Mouse (Mus musculus) cerebellum, adult 11 months (tissue): ENCODE data around the gene Tmem130.
"Not testable (repeated sequence)": the region's sequence is repeated elsewhere in the genome, so short reads cannot be mapped to it uniquely, and the experiment has no call there.

ENCODE experiments used
- DNase-seq: peaks from one replicate; pipeline ENCODE4 v3.0.0; 2022

Gene Tmem130

GRCm38 (mm10) chr5:144761161-144761868 lies at the start of gene Tmem130:
Gene Tmem130, minus strand, starts transcription at chr5:144761818.
- peak; percentile 87 for DNase-seq

DNA sequence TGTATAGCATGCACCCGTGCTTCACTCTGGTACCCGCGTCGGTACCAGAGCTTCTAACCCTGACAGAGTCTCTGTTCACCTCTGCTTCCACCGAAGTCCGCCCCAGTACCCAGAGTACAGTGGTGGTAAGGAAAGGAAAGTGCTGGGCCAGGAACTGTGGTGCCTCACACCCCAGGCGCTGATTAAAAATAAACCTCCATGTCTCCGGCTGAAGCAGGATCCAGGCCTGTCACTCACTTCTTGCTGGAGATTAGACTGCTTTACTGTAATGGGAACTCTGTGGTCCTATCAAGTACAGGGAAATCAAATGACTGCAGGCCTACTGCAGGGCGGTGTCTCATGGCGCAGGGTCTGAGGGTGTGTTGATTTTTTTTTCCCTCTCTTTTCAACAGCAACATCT lies 45.3 kb upstream of the Tmem130 start:
- DNase-seq = no peak

- no peak for DNase-seq
These were observed 42.6 kb upstream of the Tmem130 start for GRCm38 (mm10) chr5:144804181-144804580.

DNA sequence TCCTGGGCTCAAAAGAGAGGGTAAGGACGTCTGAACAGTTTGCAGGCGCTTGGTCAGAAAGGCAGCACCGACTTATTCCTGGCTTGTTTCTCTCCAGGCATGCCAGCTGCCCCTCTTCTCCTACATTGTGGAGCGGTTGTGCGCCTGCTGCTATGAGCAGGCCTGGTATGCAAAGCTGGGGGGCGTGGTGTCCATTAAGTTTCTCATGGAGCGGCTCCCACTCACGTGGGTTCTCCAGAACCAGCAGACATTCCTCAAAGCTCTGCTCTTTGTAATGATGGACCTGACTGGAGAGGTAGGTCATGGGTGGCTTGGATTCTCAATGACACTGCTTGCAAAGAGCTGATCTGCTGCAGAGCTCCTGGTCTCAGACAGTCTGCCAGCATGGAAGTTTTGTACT lies 41.4 kb upstream of the Tmem130 start:
- no peak for DNase-seq

GRCm38 (mm10) chr5:144797116-144797515 lies 35.5 kb upstream of the Tmem130 start:
- no peak for DNase-seq

- peak; percentile 22 for DNase-seq
These were observed 33.1 kb upstream of the Tmem130 start for GRCm38 (mm10) chr5:144794687-144795086.

DNA sequence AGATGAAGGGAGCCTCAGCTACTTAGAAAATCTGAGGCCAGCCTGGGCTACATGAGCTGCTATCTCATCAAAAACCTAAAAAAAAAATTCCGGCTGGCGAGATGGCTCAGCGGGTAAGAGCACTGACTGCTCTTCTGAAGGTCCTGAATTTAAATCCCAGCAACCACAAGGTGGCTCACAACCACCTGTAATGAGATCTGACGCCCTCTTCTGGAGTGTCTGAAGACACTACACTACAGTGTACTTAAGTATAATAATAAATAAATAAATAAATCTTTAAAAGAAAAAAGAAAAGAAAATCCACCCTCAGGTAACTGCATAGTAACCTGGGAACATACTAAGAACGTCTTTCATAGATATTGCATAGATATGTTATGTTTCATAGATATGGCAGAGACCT lies 31.8 kb upstream of the Tmem130 start:
- no peak for DNase-seq

GRCm38 (mm10) chr5:144786464-144786863 lies 24.8 kb upstream of the Tmem130 start:
- DNase-seq = no peak

DNA sequence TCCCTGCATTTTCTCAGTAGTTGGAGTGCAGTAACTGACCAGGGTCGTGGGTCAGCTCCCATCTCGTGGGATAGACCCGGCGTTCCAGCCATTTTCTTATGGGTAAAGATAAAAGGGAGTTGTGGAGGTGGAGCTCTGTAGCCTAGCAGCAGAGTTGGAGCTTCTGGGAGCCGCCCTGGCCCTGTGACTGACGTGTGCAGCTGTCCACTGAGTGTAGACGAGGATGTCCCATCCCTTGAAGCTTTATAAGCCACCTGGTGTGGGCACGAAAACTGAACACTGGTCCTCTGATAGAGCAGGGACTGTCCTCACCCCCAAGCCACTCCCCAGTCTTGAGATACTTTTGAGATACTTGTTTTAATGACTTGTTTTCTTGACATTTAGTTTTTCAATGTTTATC lies 19.0 kb upstream of the Tmem130 start:
- DNase-seq = no peak

DNA sequence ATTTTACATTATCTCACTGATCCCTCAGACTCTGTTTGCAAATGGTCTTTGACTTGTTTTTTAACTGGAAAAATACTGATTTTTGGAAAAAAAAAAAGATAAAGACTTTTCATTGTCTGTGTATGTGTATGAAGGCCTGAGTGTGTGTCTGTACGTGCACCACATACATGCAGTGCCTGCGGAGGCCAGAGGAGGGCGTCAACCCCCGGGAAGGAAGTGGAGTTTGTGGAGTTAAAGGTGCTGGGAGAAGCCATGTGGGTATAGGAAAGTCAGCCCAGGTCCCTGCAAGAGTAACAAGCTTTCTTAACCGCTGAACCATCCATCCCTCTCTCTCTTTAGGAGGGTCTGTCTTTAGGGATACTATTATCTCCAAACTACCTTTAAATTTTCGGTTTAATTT lies 11.6 kb upstream of the Tmem130 start:
- no peak for DNase-seq

DNA sequence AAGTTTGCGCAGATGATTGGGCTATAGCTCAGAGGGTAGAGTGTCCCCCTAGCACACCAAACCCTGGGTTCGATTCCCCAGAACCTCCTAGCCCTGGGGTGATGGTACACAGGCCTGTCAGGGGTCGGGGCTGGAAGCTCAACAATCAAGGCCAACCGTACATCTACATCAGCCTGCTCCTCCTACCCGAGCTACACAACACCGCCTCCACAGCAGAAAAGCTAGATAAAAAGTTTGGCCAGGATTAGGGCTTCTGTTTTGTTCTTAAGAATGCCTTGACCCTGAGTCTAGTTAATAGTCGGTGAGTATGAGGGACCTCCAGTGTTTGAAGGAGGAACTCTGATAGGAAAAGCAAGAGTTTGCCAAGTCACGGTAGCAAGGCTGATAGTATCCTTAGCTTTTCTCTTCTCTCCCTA lies 7.5 kb upstream of the Tmem130 start:
- DNase-seq = no peak

GRCm38 (mm10) chr5:144767911-144768841 lies 6.6 kb upstream of the Tmem130 start:
- DNase-seq = peak; percentile 92

- DNase-seq = not testable (repeated sequence)
These were observed 5.6 kb upstream of the Tmem130 start, which contains the start of gene Trrap for GRCm38 (mm10) chr5:144767106-144767798. Gene Trrap, plus strand, starts transcription at chr5:144767732.

GRCm38 (mm10) chr5:144766646-144767045 lies 5.0 kb upstream of the Tmem130 start:
- DNase-seq = no peak

DNA sequence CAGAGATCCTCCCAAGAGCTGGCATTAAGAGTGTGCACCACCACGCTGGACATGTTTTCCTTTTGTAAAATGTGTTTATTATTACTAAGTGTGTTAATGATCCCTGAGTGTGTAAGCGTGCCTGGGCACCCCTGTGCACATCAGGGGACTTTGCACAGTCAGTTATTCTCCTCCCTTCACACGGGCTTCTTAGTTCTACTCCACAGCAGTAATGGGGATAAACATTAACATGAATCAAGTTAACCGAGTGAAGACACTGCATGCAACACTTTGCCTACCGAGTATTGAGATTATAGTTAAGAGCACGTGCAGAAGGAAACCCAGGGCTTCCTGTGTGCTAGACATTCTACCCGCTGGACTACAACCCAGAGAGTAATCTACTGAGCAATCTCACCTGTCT lies 4.4 kb upstream of the Tmem130 start:
- DNase-seq = no peak

DNA sequence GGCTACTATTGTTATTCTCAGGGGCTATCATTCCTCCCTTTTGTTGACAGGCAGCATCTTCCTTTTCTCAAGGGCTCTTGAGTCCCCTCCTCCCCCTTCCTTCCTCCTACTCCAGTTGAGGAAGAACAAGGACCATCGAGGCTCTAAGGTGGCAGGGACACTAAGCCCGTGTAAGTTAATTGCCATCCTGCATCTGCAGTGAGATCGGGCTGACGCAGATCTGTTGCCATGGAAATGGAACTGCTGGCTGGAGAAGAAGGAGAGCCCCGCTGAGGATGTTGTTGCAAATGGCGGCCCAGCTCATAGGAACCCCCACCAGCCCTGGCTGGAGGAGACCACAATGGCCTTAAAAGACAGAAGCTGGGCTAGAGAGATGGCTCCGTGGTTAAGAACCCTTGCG lies 3.2 kb downstream of the Tmem130 start:
- DNase-seq = no peak

DNA sequence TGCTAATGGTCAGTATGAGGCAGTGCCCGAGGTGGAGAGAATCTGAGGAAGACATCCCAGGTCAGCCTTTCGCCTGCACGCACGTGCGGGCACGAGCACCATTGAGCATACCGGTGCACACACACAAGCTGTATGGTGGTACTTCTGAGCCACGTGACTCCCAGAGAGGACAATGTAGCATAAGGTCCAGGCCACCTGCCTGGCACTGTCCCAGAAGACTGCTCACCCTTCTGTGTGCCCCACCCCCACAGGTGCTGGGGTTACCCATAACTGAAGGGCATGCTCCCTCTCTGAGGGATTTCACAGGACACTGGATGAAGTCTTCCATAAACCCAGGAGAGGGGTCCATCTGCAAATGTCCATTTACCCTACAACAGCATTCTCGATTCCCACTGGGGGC lies 4.2 kb downstream of the Tmem130 start:
- DNase-seq = no peak

GRCm38 (mm10) chr5:144755191-144755590 lies 6.4 kb downstream of the Tmem130 start:
- DNase-seq = no peak

- peak; percentile 56 for DNase-seq
These were observed 8.6 kb downstream of the Tmem130 start for GRCm38 (mm10) chr5:144753041-144753440.

DNA sequence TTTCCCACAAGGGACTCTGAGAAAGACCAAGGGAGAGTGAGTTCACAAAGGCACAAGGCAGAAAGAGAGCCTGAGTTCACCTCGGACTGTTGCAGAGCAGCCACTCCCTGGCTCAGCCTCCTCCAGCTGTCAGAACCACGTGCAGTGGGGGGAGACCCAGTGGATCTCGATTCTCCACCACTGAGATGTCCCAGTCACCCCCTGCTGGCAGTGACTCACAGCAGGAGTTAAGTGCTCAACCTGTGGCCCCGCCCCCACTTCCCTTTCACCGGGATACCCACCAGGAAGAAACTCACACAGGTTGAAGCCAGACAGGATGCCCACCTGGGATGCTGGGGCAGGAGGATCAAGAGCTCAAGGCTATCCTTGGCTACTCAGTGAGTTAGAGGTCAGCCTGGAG lies 9.2 kb downstream of the Tmem130 start:
- DNase-seq = no peak

DNA sequence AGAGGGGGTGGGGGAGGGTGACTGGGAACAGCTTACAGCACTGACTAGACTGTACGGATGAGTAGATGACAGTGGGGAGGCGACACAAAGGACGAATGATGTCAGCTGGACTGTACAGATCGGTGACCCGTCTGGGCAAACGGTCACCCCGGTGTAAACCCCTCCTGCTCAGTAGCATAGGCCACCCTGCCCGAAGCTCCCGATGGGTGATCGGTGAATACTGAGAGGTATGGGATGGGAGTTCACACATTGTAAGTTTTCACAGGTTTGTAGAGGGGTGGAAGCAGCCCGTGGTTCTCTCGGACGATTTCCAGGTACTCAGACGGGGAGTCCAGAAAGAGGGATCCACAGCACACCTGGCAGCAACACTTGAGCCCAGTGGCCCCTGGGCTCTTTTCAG lies 24.5 kb downstream of the Tmem130 start:
- DNase-seq = no peak

GRCm38 (mm10) chr5:144734949-144735348 lies 26.7 kb downstream of the Tmem130 start:
- DNase-seq = peak; percentile 67

GRCm38 (mm10) chr5:144733953-144734352 lies 27.7 kb downstream of the Tmem130 start:
- peak; percentile 50 for DNase-seq
